Mouse (Mus musculus): ENCODE results near the gene Zfp787.

DNA sequence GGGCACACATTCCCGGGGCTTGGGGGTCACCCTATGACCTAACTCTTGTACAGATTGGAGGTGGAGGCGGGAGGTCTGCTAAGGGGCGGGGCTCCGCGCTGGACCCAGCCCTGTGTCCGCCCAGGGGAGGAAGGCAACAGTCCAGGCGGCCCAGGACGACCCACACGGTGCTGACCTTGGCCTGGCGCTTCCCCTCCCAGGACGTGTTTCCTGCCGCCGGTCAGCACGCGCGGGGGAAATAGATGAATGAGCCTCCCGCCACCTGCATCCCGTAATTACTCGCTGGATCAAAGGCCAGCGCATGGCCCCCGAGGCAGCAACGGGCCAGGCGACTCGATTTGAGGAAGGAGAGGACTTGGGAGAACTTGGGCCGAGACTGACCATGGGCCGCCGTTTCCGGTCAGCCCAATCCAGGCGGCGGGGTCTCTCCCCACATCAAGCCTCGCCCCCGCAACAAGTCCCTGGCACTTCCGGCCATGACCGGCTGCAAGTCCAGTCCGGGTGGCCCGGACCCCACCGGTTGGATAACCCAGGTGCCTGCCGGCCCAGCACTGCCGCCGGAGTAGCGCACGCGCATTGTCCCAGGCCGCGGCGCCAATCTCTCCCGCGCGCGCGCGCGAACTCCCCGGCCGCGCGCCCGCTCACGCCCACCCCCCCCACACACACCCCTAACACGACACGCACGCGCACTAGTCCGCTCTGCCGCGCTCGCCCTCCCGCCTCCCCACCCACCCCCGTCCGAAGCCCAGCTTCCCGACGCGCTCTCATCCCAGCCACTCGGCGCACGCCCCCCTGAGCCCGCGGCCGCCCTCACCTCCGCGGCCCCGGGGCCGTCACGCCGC, 545 bp downstream of the Zfp787 start:
- TF ChIP-seq CTCF (IDR thresholded peaks at IDR 0.05; ENCODE audit: low read depth): no peak
- no peak for TF ChIP-seq EP300 (IDR thresholded peaks at IDR 0.05; ENCODE audit: low read depth)
